Mouse (Mus musculus) ES-E14 (cell line): ENCODE measurements at regions not wholly inside any gene's neighbourhood (a gene's known extent, or its start where the extent isn't known, plus 50 kb on each side); places are given as distances from the start of the nearest gene placed in this dataset.
A peak's percentile ranks its signal among the peaks of the same experiment; 100 is the strongest.

Experiments used
- DNase-seq: peaks from one replicate; pipeline ENCODE4 v3.0.0-alpha.2; 2013; ENCODE audit warnings: low read depth, low spot score
- H3K27ac ChIP-seq: 2 replicates; pipeline ENCODE4 v1.5.1; 2012; ENCODE audit warnings: low read depth, mild to moderate bottlenecking, low read length, moderate library complexity, mixed read lengths; ENCODE audit not compliant: poor library complexity, insufficient read depth, severe bottlenecking
- H3K36me3 ChIP-seq: 2 replicates; pipeline ENCODE4 v1.6.1; 2012; ENCODE audit warnings: mild to moderate bottlenecking, low read length, moderate library complexity, mixed read lengths; ENCODE audit not compliant: control insufficient read depth, poor library complexity, insufficient read depth, severe bottlenecking
- H3K4me1 ChIP-seq, 2 experiments: fragments of 150-350 bp in 1 of 2; sonication (generic) in 1 of 2; 2 replicates each; pipeline ENCODE4 v1.6.1; 2012; ENCODE audit warnings: low read length in 2 of 2, mild to moderate bottlenecking in 1 of 2, mixed read lengths in 1 of 2; ENCODE audit not compliant: control insufficient read depth in 2 of 2, insufficient read depth in 2 of 2, poor library complexity in 1 of 2
- H3K4me3 ChIP-seq, 2 experiments: fragments of 150-350 bp in 1 of 2; sonication (generic) in 1 of 2; 2 replicates each; pipeline ENCODE4 v1.5.1; 2012; ENCODE audit warnings: low read length in 2 of 2, low read depth in 1 of 2, mild to moderate bottlenecking in 1 of 2, mixed read lengths in 1 of 2; ENCODE audit not compliant: insufficient read depth in 1 of 2, poor library complexity in 1 of 2, severe bottlenecking in 1 of 2
- H3K9ac ChIP-seq: 2 replicates; pipeline ENCODE4 v1.6.1; 2012; ENCODE audit warnings: low read depth, mild to moderate bottlenecking, low read length, mixed read lengths; ENCODE audit not compliant: poor library complexity, insufficient read depth, severe bottlenecking
- H3K9me3 ChIP-seq: fragments of 150-350 bp; sonication (generic); 2 replicates; pipeline ENCODE4 v1.6.1; 2012; ENCODE audit warnings: low read depth, mild to moderate bottlenecking, low read length; ENCODE audit not compliant: control insufficient read depth, insufficient read depth
- CHD2 ChIP-seq: IDR thresholded peaks from 2 replicates; pipeline ENCODE4 v1.6.1; 2014; ENCODE audit warnings: mild to moderate bottlenecking, low read depth, low read length, inconsistent platforms
- HCFC1 ChIP-seq: IDR thresholded peaks from 2 replicates; pipeline ENCODE4 v1.6.1; 2012; ENCODE audit warnings: low read length, inconsistent platforms, borderline replicate concordance; ENCODE audit not compliant: insufficient read depth
- MAFK ChIP-seq: IDR thresholded peaks from 2 replicates; pipeline ENCODE4 v1.6.1; 2014; ENCODE audit warnings: mild to moderate bottlenecking, low read depth, low read length, inconsistent platforms; ENCODE audit not compliant: insufficient read depth
- ZC3H11A ChIP-seq: IDR thresholded peaks from 2 replicates; pipeline ENCODE4 v1.6.1; 2012; ENCODE audit warnings: low read depth, mild to moderate bottlenecking, inconsistent platforms, low read length, borderline replicate concordance
- ZNF384 ChIP-seq: IDR thresholded peaks from 2 replicates; pipeline ENCODE4 v1.6.1; 2012; ENCODE audit warnings: low read depth, low read length, inconsistent platforms
- in situ Hi-C, 2 experiments: fragments of 600-800 bp; cut with MboI; formaldehyde crosslinking; loops; one replicate each; pipeline ENCODE4 v1.15.1; 2025; ENCODE audit warnings: low sequenced_read_pairs in 2 of 2, inconsistent platforms in 1 of 2; ENCODE audit not compliant: unreplicated experiment in 2 of 2

- Histone ChIP-seq H3K27ac (no peak overlapping the region), H3K36me3 (no peaks in the 10 kb centered on the region), H3K9ac (no peak overlapping the region), H3K4me3 (no peak overlapping the region), H3K4me1 (no peaks in the 10 kb centered on the region), H3K9me3 (no peaks in the 10 kb centered on the region)
- in situ Hi-C loops = no loop called here
- DNase-seq = peak; percentile 41
- no peak for TF ChIP-seq ZNF384
- peak; percentile 24; the same call in 1 of the 2 replicates for TF ChIP-seq ZC3H11A
Measured at GRCm38 (mm10) chr11:44086951-44087350, 185.9 kb upstream of the Adra1b start.

GRCm38 (mm10) chr11:44089514-44089913 lies 188.5 kb upstream of the Adra1b start:
- Histone ChIP-seq H3K27ac (no peak overlapping the region), H3K4me3 (no peak overlapping the region), H3K9me3 (no peaks in the 10 kb centered on the region), H3K36me3 (no peaks in the 10 kb centered on the region), H3K9ac (no peak overlapping the region), H3K4me1 (no peaks in the 10 kb centered on the region)
- DNase-seq = no peak
- TF ChIP-seq MAFK (no peak), HCFC1 (no peak), ZNF384 (no peak), ZC3H11A (no peak), CHD2 (no peak)
- in situ Hi-C loops = no loop called here

GRCm38 (mm10) chr11:44095280-44095679 lies 194.3 kb upstream of the Adra1b start:
- H3K4me3 ChIP-seq = no peak overlapping the region
- TF ChIP-seq HCFC1 (no peak), CHD2 (no peak), MAFK (no peak), ZC3H11A (no peak), ZNF384 (no peak)
- DNase-seq = no peak
- H3K36me3 ChIP-seq = no peaks in the 10 kb centered on the region
- H3K4me1 ChIP-seq = no peaks in the 10 kb centered on the region
- H3K9ac ChIP-seq = no peak overlapping the region
- H3K9me3 ChIP-seq = no peaks in the 10 kb centered on the region
- no peak overlapping the region for H3K27ac ChIP-seq
- in situ Hi-C loops = no loop called here

GRCm38 (mm10) chr11:44103188-44103840 lies 202.3 kb upstream of the Adra1b start:
- no peak for DNase-seq
- in situ Hi-C loops = no loop called here
- TF ChIP-seq MAFK (no peak), ZC3H11A (no peak), ZNF384 (no peak), CHD2 (no peak), HCFC1 (no peak)
- Histone ChIP-seq H3K27ac (no peak overlapping the region), H3K9ac (no peak overlapping the region), H3K36me3 (no peaks in the 10 kb centered on the region), H3K4me1 (no peaks in the 10 kb centered on the region), H3K9me3 (no peaks in the 10 kb centered on the region), H3K4me3 (no peak overlapping the region)

GRCm38 (mm10) chr11:44103841-44104191 lies 202.8 kb upstream of the Adra1b start:
- no peak for DNase-seq
- no peaks in the 10 kb centered on the region for H3K9me3 ChIP-seq
- no peak overlapping the region for H3K4me3 ChIP-seq
- no peaks in the 10 kb centered on the region for H3K4me1 ChIP-seq
- H3K9ac ChIP-seq = no peak overlapping the region
- in situ Hi-C loops = no loop called here
- H3K36me3 ChIP-seq = no peaks in the 10 kb centered on the region
- TF ChIP-seq HCFC1 (no peak), CHD2 (no peak), MAFK (no peak), ZNF384 (no peak), ZC3H11A (no peak)
- no peak overlapping the region for H3K27ac ChIP-seq
